Mouse (Mus musculus): ENCODE data around the gene Brd4. TPM values are rescaled to one million over a fixed set of nuclear protein-coding genes. Genes with fewer than 3 reads are reported as not detected.

The Brd4 gene
- polyA plus RNA-seq, 1 experiment from 2014 or later = 84.5 TPM

DNA sequence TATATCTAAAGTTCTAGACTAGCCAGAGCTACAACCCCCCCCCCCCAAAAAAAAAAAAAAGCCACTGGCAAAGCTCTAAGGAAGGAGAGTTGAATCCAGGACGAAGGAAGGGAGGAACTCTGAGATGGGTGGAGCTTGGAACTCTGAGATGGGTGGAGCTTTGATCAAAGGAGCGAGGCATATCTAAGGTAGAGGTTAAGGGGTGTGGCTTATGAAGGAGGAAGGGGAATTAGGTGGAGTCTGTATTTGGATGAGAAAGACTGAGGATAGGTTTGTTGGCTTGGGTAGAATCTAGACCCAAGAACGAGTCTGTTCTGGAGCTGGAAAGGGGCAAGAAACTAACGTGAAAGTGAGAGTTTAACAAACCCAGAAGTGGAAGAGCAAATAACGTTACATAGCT lies 94.7 kb downstream of the Brd4 start:
- 7% methylated on average over 5 of the region's 5 CpGs for WGBS
- no peaks in the 10 kb centered on the region for H3K9me3 ChIP-seq (ENCODE audit: low read length)
- ATAC-seq (ENCODE audit: low FRiP score, low TSS enrichment) = 0 out of 2 replicates have a peak, but pooled peaks have one; percentile 19

DNA sequence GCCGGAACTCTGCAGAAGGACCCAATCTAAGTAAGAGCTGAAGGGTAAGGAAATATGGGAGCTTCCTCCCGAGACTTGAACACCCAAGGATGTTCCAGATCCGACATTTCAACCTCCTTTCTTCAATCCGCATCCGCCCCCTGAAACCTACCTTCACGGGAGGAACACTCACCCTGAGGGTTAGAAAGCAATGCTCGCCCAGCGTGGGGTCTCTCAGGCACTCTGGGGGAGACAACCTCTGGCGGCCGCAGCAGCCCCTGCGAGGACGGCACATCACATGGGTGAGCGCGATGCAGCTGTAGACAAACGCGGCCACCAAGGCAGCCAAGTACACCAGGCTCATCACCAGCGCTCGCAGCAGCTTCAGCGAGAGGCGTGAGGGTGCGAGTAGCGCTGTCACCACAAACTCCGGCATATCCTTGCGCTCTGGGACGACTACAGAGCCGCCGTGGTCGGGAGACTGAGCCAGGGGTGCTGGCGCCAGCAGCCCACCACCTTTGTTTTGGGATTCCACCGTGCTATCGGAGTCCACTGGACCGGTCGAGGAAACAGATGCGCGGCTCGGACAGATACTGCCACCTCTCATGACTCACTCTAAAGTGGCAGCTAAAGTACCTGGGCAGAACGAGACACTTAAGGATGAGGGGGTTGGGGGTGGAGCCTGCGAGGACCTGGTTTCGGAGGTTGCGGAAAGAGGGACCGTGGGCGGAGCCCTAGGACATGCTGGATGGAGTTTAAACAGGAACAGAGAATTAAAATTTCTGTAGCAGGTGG lies 95.5 kb downstream of the Brd4 start, which contains the start of gene Ephx3:
Ephx3 (minus strand) TSS at position 687 of the 774 bp plus-strand sequence.
- ATAC-seq (ENCODE audit: low FRiP score, low TSS enrichment) = peak; percentile 54; the same call in 1 of the 2 replicates
- Histone ChIP-seq H3K27ac (ENCODE audit: low read length) (no peak within 1 kb of the TSS), H3K4me2 (replicated peaks; ENCODE audit: low read depth, low read length) (peak within 1 kb of the TSS; percentile 85), H3K36me3 (ENCODE audit: insufficient read depth, low read length) (no peaks in the 10 kb centered on the region), H3K4me3 (ENCODE audit: low read length) (peak within 1 kb of the TSS; percentile 48), H3K4me1 (ENCODE audit: insufficient read depth, low read length) (peaks cover 12% of the 10 kb centered on the region), H3K9ac (replicated peaks; ENCODE audit: low read length) (peak within 1 kb of the TSS; percentile 55), H3K9me3 (ENCODE audit: low read length) (no peaks in the 10 kb centered on the region), H3K27me3 (ENCODE audit: insufficient read depth, low read length) (peaks cover 17% of the 10 kb centered on the region)
- WGBS = 5% methylated on average over 42 of the region's 42 CpGs

More for the DNA sequence above, 94.7 kb downstream of the Brd4 start:
- Histone ChIP-seq H3K4me1 (ENCODE audit: insufficient read depth, low read length) (peaks cover 12% of the 10 kb centered on the region), H3K4me3 (ENCODE audit: low read length) (peak overlapping the region; percentile 48; the same call in 1 of the 2 replicates), H3K9ac (replicated peaks; ENCODE audit: low read length) (no peak overlapping the region), H3K36me3 (ENCODE audit: insufficient read depth, low read length) (no peaks in the 10 kb centered on the region), H3K27ac (ENCODE audit: low read length) (no peak overlapping the region), H3K4me2 (replicated peaks; ENCODE audit: low read depth, low read length) (peak overlapping the region; percentile 85), H3K27me3 (ENCODE audit: insufficient read depth, low read length) (peaks cover 17% of the 10 kb centered on the region)

DNA sequence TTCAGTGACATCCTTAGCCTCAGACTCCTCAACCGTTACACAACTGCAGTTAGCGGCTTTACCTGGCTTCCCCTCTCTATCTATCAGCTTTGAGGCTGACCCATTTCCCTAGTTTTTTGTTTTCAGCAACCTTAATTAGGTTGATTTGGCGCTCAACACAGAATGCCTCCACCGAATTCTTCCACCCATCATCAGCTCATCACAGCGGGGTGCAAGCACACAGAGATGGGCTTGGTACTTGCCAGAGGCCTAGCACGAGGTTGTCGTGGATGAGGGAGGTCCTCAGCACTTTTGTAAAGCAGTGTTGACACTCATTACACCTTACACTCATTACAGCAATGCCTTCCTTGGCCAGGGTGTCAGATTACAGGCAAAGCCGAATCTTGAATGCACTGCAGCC lies 101.5 kb downstream of the Brd4 start:
- no peak for ATAC-seq (ENCODE audit: low FRiP score, low TSS enrichment)
- Histone ChIP-seq H3K9me3 (ENCODE audit: low read length) (no peaks in the 10 kb centered on the region), H3K36me3 (ENCODE audit: insufficient read depth, low read length) (no peaks in the 10 kb centered on the region), H3K27me3 (ENCODE audit: insufficient read depth, low read length) (0 out of 2 replicates have a peak, but pooled peaks cover 1% of the 10 kb centered on the region), H3K27ac (ENCODE audit: low read length) (no peak overlapping the region), H3K9ac (replicated peaks; ENCODE audit: low read length) (no peak overlapping the region), H3K4me3 (ENCODE audit: low read length) (no peak overlapping the region), H3K4me1 (ENCODE audit: insufficient read depth, low read length) (peaks cover 16% of the 10 kb centered on the region), H3K4me2 (replicated peaks; ENCODE audit: low read depth, low read length) (no peak overlapping the region)
- 24% methylated on average over 8 of the region's 8 CpGs for WGBS

DNA sequence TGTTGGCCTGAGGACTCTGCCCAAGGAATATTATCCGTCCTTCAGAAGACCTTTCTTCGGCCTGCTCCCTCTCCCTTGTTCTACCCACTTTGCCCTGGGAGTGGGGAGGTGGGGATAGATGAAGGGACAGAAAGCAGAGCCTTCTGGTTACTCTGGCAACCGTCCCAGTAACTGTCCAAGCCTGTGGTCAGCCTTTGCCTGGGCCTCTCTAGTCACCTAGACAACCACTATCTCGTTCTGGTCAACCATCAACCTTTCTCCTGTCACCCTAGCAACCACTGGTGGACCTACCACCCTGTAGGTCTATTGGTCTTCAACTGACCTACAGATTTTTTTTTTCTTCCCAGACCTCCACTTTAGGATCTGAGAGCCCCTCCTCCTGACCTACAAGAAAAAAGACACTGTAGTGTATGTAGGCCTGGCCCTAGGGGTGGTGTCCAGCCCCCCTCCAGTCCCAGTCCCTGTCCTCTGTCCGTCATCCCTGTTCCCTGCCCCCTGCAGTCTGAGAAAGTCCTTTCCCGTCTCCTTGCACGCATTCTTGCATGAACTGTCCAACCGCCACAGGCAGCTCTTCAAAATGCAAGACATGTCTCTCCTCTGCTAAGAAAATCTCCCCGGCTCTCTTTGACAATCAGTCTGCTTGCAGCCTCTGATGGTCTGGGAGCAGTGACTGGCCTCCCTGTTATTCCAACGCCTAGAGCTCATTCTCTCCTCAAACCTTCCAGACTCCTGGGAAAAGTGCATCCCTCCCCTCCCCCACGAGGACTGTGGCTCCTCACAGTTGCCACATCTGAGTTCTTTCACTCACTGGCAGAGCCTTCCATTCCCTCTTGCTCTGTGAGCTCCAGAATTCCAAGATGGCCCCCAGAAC lies 104.7 kb downstream of the Brd4 start:
- no peaks in the 10 kb centered on the region for H3K36me3 ChIP-seq (ENCODE audit: insufficient read depth, low read length)
- 50% methylated on average over 11 of the region's 11 CpGs for WGBS

DNA sequence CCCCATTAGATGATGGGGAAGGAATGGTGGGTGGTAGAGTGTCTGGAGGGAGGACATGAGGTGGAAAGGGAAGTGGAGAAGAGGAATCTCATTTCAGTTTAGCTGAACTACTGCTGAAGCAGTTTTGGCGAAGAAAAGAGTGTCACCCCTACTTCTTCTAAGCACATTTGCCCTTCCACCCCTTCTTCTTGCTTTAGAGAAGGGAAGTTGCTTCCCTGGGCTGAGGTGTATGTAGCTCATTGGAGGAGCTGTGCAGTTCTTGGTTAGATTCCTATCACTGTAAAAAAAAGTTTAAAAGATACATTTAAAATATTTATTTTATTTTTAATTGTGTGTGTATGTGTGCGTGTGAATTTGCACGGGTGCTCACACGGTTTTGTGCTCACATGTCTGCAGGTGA lies 107.6 kb downstream of the Brd4 start:
- no peaks in the 10 kb centered on the region for H3K9me3 ChIP-seq (ENCODE audit: low read length)
- H3K4me2 ChIP-seq (replicated peaks; ENCODE audit: low read depth, low read length) = no peak overlapping the region
- peaks cover 16% of the 10 kb centered on the region for H3K4me1 ChIP-seq (ENCODE audit: insufficient read depth, low read length)
- H3K27ac ChIP-seq (ENCODE audit: low read length) = no peak overlapping the region
- H3K4me3 ChIP-seq (ENCODE audit: low read length) = no peak overlapping the region
- H3K27me3 ChIP-seq (ENCODE audit: insufficient read depth, low read length) = no peaks in the 10 kb centered on the region
- ATAC-seq (ENCODE audit: low FRiP score, low TSS enrichment) = no peak
- H3K9ac ChIP-seq (replicated peaks; ENCODE audit: low read length) = no peak overlapping the region
- 94% methylated on average over 4 of the region's 4 CpGs for WGBS
- no peaks in the 10 kb centered on the region for H3K36me3 ChIP-seq (ENCODE audit: insufficient read depth, low read length)

More for the DNA sequence above, 104.7 kb downstream of the Brd4 start:
- H3K9ac ChIP-seq (replicated peaks; ENCODE audit: low read length) = no peak overlapping the region
- H3K27me3 ChIP-seq (ENCODE audit: insufficient read depth, low read length) = no peaks in the 10 kb centered on the region
- no peak overlapping the region for H3K27ac ChIP-seq (ENCODE audit: low read length)
- H3K4me1 ChIP-seq (ENCODE audit: insufficient read depth, low read length) = peaks cover 16% of the 10 kb centered on the region
- ATAC-seq (ENCODE audit: low FRiP score, low TSS enrichment) = 0 out of 2 replicates have a peak, but pooled peaks have one; percentile 51
- no peak overlapping the region for H3K4me2 ChIP-seq (replicated peaks; ENCODE audit: low read depth, low read length)
- no peaks in the 10 kb centered on the region for H3K9me3 ChIP-seq (ENCODE audit: low read length)
- no peak overlapping the region for H3K4me3 ChIP-seq (ENCODE audit: low read length)

DNA sequence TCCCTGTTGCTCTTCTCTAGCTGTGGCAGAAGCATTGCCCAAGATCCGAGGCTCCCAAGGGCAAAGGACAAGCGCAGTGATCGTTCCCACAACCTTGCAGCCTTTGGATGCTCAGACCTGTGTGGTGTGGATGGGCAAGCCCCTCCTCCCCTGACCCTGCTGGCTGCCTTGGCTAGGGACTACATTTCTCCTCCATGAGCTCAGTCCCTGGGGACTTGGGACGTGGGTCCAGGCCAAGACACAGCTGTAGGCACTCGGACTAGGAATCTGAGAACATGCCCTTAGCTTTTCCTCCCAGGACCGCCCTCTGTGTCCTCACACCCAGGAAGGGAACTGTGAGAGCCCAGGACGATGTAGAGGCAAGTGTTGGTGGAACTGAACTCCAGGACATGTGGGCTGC lies 111.4 kb downstream of the Brd4 start:
- H3K9me3 ChIP-seq (ENCODE audit: low read length) = no peaks in the 10 kb centered on the region
- H3K4me2 ChIP-seq (replicated peaks; ENCODE audit: low read depth, low read length) = no peak overlapping the region
- H3K9ac ChIP-seq (replicated peaks; ENCODE audit: low read length) = no peak overlapping the region
- WGBS = 64% methylated on average over 7 of the region's 7 CpGs
- H3K27me3 ChIP-seq (ENCODE audit: insufficient read depth, low read length) = no peaks in the 10 kb centered on the region
- no peaks in the 10 kb centered on the region for H3K36me3 ChIP-seq (ENCODE audit: insufficient read depth, low read length)
- no peak overlapping the region for H3K4me3 ChIP-seq (ENCODE audit: low read length)
- peak overlapping the region; percentile 0; the same call in 1 of the 2 replicates for H3K27ac ChIP-seq (ENCODE audit: low read length)
- no peaks in the 10 kb centered on the region for H3K4me1 ChIP-seq (ENCODE audit: insufficient read depth, low read length)
- no peak for ATAC-seq (ENCODE audit: low FRiP score, low TSS enrichment)

DNA sequence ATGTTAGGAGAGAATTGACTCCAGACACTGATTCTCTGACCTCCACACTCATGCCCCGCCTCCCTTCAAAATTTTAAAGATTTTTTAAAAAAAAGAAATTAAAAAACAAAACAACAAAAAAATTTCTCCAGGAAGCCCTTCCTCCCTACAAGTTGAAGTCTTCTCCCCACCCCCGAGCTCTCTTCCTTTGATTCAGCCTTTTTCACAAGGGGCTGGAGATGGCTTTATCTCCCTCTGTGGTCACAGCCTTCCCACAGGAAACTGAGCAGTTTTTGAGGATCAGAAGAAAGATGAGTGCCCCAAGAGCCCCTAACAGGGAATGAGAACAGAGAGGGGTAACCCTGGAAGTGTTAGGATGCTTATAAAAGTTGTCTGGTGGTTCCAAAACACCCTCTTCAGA lies 112.0 kb downstream of the Brd4 start:
- no peaks in the 10 kb centered on the region for H3K9me3 ChIP-seq (ENCODE audit: low read length)
- H3K27me3 ChIP-seq (ENCODE audit: insufficient read depth, low read length) = no peaks in the 10 kb centered on the region
- no peak overlapping the region for H3K4me3 ChIP-seq (ENCODE audit: low read length)
- no peak overlapping the region for H3K9ac ChIP-seq (replicated peaks; ENCODE audit: low read length)
- peak overlapping the region; percentile 0; the same call in 1 of the 2 replicates for H3K27ac ChIP-seq (ENCODE audit: low read length)
- H3K36me3 ChIP-seq (ENCODE audit: insufficient read depth, low read length) = no peaks in the 10 kb centered on the region
- ATAC-seq (ENCODE audit: low FRiP score, low TSS enrichment) = no peak
- no peaks in the 10 kb centered on the region for H3K4me1 ChIP-seq (ENCODE audit: insufficient read depth, low read length)
- WGBS = 82% methylated on average over 2 of the region's 2 CpGs
- H3K4me2 ChIP-seq (replicated peaks; ENCODE audit: low read depth, low read length) = no peak overlapping the region

DNA sequence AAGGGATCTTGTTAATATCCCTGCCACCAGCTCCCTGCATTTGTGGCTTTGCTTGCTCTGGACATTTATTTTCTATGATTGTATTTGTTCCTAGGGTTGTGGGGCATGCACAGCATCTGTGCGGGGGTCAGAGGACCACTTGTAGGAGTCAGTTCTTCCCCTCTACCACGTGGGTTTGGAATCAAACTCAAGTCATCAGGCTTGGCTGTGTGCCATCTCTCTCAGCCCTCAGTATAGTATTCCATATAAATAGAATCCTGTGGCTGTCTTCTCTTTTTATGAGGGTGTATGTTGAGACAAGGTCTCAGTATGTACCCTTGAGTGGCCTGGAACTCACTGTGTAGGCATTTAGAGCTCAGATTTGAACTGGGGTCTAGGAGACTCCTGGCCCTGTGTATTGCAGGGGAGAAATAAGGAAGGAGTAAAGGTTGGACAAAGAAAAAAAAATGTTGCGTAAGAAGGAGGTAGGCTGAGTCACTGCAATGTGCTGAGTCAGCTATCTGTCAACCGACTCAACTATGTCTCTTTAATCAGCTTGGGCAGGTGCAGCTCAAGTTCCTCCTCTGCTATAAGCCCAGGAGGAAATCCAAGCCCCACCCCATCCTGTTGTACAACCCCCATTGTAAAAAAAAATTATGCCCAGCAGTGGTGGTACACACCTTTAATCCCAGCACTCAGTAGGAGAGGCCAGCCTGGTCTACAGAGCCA lies 114.8 kb downstream of the Brd4 start:
- 69% methylated on average over 4 of the region's 4 CpGs for WGBS
- H3K9me3 ChIP-seq (ENCODE audit: low read length) = no peaks in the 10 kb centered on the region
- no peak overlapping the region for H3K9ac ChIP-seq (replicated peaks; ENCODE audit: low read length)
- H3K4me1 ChIP-seq (ENCODE audit: insufficient read depth, low read length) = peaks cover 15% of the 10 kb centered on the region
- no peak for ATAC-seq (ENCODE audit: low FRiP score, low TSS enrichment)
- H3K4me3 ChIP-seq (ENCODE audit: low read length) = no peak overlapping the region
- H3K36me3 ChIP-seq (ENCODE audit: insufficient read depth, low read length) = no peaks in the 10 kb centered on the region
- no peaks in the 10 kb centered on the region for H3K27me3 ChIP-seq (ENCODE audit: insufficient read depth, low read length)
- no peak overlapping the region for H3K4me2 ChIP-seq (replicated peaks; ENCODE audit: low read depth, low read length)
- no peak overlapping the region for H3K27ac ChIP-seq (ENCODE audit: low read length)

DNA sequence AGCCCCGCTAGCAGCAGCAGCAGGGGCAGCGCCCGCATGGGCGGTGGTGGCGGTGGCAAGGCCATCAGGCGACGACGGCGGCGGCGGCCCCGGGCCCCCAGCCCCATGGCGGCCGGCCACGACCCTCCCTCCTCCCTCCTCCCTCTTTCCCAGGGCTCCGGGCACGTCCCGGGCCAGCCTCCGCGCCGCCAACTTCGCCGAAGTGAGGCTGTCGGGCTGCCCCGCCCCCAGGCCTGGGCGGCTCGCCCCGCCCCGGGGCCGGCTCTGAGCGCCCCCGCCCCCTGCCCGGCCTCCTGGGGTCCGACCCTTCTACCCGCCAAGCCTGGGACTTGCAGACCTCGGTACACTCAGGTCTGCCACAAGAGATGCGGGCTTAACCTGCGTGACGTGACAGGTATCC lies 117.8 kb downstream of the Brd4 start, which contains the start of gene Notch3:
Notch3 (minus strand) TSS at position 166 of the 400 bp plus-strand sequence.
- H3K9me3 ChIP-seq (ENCODE audit: low read length) = no peaks in the 10 kb centered on the region
- H3K27ac ChIP-seq (ENCODE audit: low read length) = peak within 1 kb of the TSS; percentile 91
- peak within 1 kb of the TSS; percentile 89 for H3K9ac ChIP-seq (replicated peaks; ENCODE audit: low read length)
- H3K4me2 ChIP-seq (replicated peaks; ENCODE audit: low read depth, low read length) = peak within 1 kb of the TSS; percentile 81
- ATAC-seq (ENCODE audit: low FRiP score, low TSS enrichment) = peak; percentile 66
- no peaks in the 10 kb centered on the region for H3K36me3 ChIP-seq (ENCODE audit: insufficient read depth, low read length)
- no peaks in the 10 kb centered on the region for H3K27me3 ChIP-seq (ENCODE audit: insufficient read depth, low read length)
- under 1% methylated on average over 24 of the region's 39 CpGs for WGBS
- H3K4me3 ChIP-seq (ENCODE audit: low read length) = peak within 1 kb of the TSS; percentile 70
- H3K4me1 ChIP-seq (ENCODE audit: insufficient read depth, low read length) = peaks cover 39% of the 10 kb centered on the region

All from kidney, embryonic 16.5 days (tissue).